Mouse (Mus musculus) hindbrain, postnatal 0 days (tissue): ENCODE measurements around the gene Gdnf. TPM values are rescaled to one million over a fixed set of nuclear protein-coding genes. Genes with fewer than 3 reads are reported as not detected.

Source experiments
- ATAC-seq: fragments of 200-750 bp; cut with Nextera tagmentation; 2 replicates; pipeline ENCODE4 v1.8.0; 2017; ENCODE audit warnings: mild to moderate bottlenecking, moderate TSS enrichment, moderate library complexity
- DNase-seq: peaks from one replicate; pipeline ENCODE4 v3.0.0-alpha.2; 2015; ENCODE audit warnings: low spot score
- H3K27ac ChIP-seq: fragments of 300-500 bp; sonication (generic); 2 replicates; pipeline ENCODE4 v1.5.1; 2014; ENCODE audit warnings: mild to moderate bottlenecking
- H3K27me3 ChIP-seq: fragments of 300-500 bp; sonication (generic); 2 replicates; pipeline ENCODE4 v1.6.1; 2014; ENCODE audit warnings: low read length, mixed read lengths; ENCODE audit not compliant: insufficient read depth
- H3K36me3 ChIP-seq: fragments of 300-500 bp; sonication (generic); 2 replicates; pipeline ENCODE4 v1.6.1; 2014; ENCODE audit warnings: low read length, mixed read lengths; ENCODE audit not compliant: insufficient read depth
- H3K4me1 ChIP-seq: fragments of 300-500 bp; sonication (generic); 2 replicates; pipeline ENCODE4 v1.6.1; 2014; ENCODE audit warnings: antibody characterized with exemption, low read length, mixed read lengths; ENCODE audit not compliant: insufficient read depth
- H3K4me2 ChIP-seq: fragments of 300-500 bp; sonication (generic); 2 replicates; pipeline ENCODE4 v1.6.1; 2014; ENCODE audit warnings: low read depth, mild to moderate bottlenecking, low read length, moderate library complexity, mixed read lengths
- H3K4me3 ChIP-seq: fragments of 300-500 bp; sonication (generic); 2 replicates; pipeline ENCODE4 v1.5.1; 2014; ENCODE audit warnings: low read length
- H3K9ac ChIP-seq: fragments of 300-500 bp; sonication (generic); replicated peaks from 2 replicates; pipeline ENCODE4 v1.6.1; 2014; ENCODE audit warnings: mild to moderate bottlenecking, low read length, moderate library complexity, mixed read lengths
- H3K9me3 ChIP-seq: fragments of 300-500 bp; sonication (generic); 2 replicates; pipeline ENCODE4 v1.6.1; 2016; ENCODE audit warnings: low read length, mixed read lengths
- CTCF ChIP-seq: IDR thresholded peaks from 2 replicates; pipeline ENCODE4 v1.5.1; 2016; ENCODE audit warnings: antibody characterized with exemption, control low read depth, low read depth
- WGBS: fragments of 180-500 bp; shearing (Covaris S2); extraction: QIAGEN DNeasy Blood & Tissue Kit; methylation state at CpG from one replicate; pipeline ENCODE4 v1.1.7; 2014; 5-methylcytosine and 5-hydroxymethylcytosine counted together
- polyA plus RNA-seq: library from polyadenylated mRNA; unstranded; fragments of >200 nt; fragmentation: Nextera tagmentation; extraction: Ambion mirVana; gene quantifications from 2 replicates; pipeline ENCODE4 v1.2.1, GENCODE M21; 2015
- total RNA-seq: library from RNA; depleted of rRNA; stranded (reverse); fragments of >200 nt; gene quantifications from 2 replicates; pipeline ENCODE4 v1.2.3, GENCODE M21; 2014

Gdnf gene
- total and polyA plus RNA-seq, 2 experiments from 2014 or later, result 0.18 to 0.47 TPM

DNA sequence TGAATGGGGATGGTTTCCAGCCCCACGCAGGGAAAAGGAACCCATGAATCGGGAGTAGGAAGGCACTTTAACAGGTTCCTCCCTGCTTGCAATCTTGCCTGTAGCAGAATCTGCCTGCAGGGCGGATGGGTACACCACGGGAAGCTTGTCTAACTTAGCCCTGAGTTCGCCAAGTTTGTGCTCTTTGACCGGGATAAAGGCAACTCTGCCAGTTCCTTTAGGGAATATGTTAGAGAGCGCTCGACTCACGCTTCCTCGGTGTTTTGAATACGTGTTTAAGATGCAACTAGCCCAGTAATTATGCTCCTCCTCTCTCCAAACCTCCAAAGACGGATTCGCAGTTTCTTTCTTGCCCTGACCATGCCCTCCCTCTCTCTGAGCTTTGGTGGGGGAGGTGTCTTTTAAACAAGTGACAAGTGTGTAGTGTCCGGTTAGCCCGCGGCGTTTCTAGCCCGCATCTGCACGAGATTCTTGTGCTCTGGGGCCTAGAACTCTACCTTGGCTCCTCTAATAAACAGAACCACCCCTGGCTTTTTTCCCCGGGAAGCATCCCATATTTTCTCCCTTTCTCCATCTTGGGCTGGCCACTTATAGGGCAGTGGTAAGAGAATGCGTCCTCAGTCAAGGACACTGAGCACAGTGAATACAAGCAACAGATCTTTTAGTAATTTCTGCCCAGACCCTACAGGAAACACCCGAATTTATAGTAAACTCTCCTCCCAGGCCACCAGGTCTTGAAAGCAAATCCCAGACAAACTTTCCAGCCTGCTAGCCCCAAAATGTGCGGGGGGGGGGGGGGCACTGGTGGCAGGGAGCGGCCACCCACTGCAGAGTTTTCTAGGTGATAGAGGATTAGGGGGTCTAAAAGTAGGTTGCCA is 1.4 kb downstream of the Gdnf start:
- DNase-seq, result no peak
- Histone ChIP-seq H3K4me2 (peak overlapping the region; percentile 97), H3K27me3 (peaks cover 66% of the 10 kb centered on the region), H3K4me3 (0 out of 2 replicates have a peak overlapping the region, but pooled peaks have one; percentile 58), H3K9me3 (no peaks in the 10 kb centered on the region), H3K36me3 (no peaks in the 10 kb centered on the region), H3K4me1 (peaks cover 9% of the 10 kb centered on the region; the same call in 1 of the 2 replicates), H3K27ac (no peak overlapping the region), H3K9ac (no peak overlapping the region)
- TF ChIP-seq CTCF, result no peak
- ATAC-seq, result no peak
- 13% methylated on average over 22 of the region's 24 CpGs for WGBS

DNA sequence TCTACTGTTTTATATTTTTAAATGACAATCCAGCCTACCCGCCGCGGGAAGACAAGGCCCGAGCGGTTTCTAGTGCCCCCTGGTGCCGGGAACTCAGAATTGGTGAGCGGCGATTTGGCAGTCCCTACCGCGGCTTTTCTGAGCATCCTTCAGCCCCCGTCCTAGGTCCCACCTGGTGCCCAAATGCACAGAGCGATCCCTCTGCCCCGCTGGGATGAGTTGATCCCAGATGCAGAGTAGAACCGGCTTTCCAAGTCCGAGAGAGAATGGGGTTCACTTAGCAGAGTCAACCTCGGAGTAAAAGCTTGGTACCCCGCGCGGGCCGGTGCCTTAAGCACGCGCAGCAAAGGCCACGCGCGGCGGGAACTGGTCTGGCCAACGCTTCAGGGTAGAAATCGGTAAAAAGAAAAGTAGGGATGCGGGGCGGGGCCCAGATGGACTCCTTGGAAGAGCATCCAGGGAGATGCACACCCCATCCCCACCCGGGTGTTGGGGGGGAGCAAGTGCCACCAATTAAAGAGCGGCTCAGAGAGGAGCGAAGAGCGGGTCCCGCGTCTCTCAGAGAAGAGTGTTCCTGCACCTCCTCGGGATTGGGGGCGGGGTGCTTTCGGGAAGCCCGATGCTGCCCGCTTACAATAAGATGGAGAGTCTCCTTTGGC is 2.4 kb downstream of the Gdnf start:
- under 1% methylated on average over 41 of the region's 41 CpGs for WGBS
- H3K4me1 ChIP-seq, result peaks cover 9% of the 10 kb centered on the region; the same call in 1 of the 2 replicates
- peak overlapping the region; percentile 58 for H3K4me3 ChIP-seq
- H3K27ac ChIP-seq, result no peak overlapping the region
- peak; percentile 75 for ATAC-seq
- H3K9ac ChIP-seq, result peak overlapping the region; percentile 37
- peak; percentile 78 for TF ChIP-seq CTCF
- H3K4me2 ChIP-seq, result peak overlapping the region; percentile 97
- H3K27me3 ChIP-seq, result peaks cover 66% of the 10 kb centered on the region
- peak; percentile 86 for DNase-seq
- H3K36me3 ChIP-seq, result no peaks in the 10 kb centered on the region
- no peaks in the 10 kb centered on the region for H3K9me3 ChIP-seq

DNA sequence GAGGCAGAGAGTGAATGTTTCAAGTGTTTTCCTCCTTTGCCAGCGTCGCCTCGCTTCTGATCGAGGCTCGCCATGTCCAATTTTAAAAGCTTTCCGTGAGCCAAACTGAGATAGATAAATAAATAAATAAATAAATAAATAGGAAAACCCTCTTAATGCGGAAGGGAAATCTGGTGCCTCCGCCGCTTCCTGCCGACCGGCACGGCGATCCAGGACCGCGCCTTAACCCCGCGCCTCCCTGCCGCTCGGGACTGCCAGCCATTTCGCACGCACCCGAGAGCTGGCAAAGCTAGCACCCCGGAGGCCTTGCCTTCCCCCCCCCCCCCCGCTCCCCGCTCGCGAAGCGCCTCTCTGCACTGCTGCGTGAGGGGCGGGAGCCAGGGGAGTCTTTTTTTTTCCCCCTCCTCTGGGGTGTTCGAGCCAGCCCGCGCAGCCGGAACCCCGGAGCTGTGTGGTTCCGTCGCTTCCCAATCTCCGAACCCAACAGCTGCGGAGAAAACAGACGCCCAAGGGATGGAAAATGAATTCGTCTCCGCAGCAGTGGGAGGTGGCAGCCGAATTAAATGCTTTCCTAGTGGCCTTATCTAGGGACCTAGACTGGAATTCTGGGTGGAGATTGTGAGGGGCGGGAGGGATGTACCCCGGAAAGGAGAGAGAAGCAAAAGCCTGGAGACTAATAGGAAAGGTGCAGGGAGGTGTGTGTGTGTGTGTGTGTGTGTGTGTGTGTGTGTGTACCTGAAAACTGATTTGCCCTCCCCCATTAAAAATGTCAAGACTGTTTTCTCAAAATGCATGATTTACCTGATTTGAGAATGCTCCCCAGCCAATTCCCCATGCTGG is 3.1 kb downstream of the Gdnf start:
- H3K4me2 ChIP-seq, result peak overlapping the region; percentile 97
- DNase-seq (no peak), ATAC-seq (0 out of 2 replicates have a peak, but pooled peaks have one; percentile 8)

DNA sequence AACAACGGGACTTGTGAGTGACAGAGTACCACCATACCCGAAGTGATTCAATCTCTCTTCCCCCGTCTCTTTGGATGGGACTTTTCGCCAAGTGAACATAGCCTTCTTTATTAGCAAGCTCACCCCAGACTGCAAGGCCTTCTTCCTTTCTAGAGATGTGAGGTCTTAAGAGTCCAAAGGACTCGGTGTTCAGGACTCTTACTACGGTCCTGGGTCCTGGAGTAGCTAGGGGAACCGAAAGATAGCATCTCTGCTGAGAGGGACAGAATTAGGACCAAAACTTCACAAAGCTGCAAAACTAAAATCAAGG is 3.7 kb downstream of the Gdnf start:
- ATAC-seq (no peak), DNase-seq (no peak)
- Histone ChIP-seq H3K27me3 (peaks cover 64% of the 10 kb centered on the region), H3K36me3 (no peaks in the 10 kb centered on the region), H3K9me3 (no peaks in the 10 kb centered on the region), H3K4me3 (no peak overlapping the region), H3K4me1 (peaks cover 9% of the 10 kb centered on the region; the same call in 1 of the 2 replicates), H3K4me2 (no peak overlapping the region), H3K27ac (no peak overlapping the region), H3K9ac (no peak overlapping the region)
- no peak for TF ChIP-seq CTCF
- WGBS, result 23% methylated on average over 7 of the region's 7 CpGs

More for the DNA sequence above, 3.1 kb downstream of the Gdnf start:
- TF ChIP-seq CTCF, result no peak
- under 1% methylated on average over 42 of the region's 45 CpGs for WGBS
- Histone ChIP-seq H3K36me3 (no peaks in the 10 kb centered on the region), H3K27me3 (peaks cover 68% of the 10 kb centered on the region), H3K9ac (peak overlapping the region; percentile 37), H3K4me1 (peaks cover 9% of the 10 kb centered on the region; the same call in 1 of the 2 replicates), H3K27ac (no peak overlapping the region), H3K9me3 (no peaks in the 10 kb centered on the region), H3K4me3 (peak overlapping the region; percentile 58)

DNA sequence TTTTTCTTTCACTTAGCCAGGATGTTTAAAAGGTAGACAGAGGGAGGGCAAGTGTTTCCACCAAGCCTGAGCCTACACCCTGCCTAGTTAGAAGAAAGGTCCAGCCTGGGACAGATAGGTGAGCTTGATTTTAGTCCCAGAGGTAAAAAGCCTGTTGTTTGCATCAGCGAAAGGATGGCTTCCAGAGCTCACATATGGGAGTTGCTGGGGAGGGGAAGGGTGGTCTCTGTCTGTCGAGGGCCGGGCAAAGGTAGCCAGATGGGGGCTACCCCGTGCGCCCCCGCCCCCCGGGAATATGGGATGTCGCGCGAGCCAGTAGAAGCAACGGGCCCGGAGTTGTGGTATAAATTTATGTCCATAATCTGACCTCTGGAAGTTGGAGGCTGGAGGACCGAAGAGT is 4.3 kb downstream of the Gdnf start:
- Histone ChIP-seq H3K27ac (no peak overlapping the region), H3K27me3 (peaks cover 62% of the 10 kb centered on the region), H3K9ac (no peak overlapping the region), H3K9me3 (no peaks in the 10 kb centered on the region), H3K4me2 (peak overlapping the region; percentile 54), H3K4me1 (peaks cover 9% of the 10 kb centered on the region; the same call in 1 of the 2 replicates), H3K36me3 (no peaks in the 10 kb centered on the region), H3K4me3 (peak overlapping the region; percentile 26)
- DNase-seq (no peak), ATAC-seq (no peak)
- no peak for TF ChIP-seq CTCF
- WGBS, result 2% methylated on average over 13 of the region's 13 CpGs

DNA sequence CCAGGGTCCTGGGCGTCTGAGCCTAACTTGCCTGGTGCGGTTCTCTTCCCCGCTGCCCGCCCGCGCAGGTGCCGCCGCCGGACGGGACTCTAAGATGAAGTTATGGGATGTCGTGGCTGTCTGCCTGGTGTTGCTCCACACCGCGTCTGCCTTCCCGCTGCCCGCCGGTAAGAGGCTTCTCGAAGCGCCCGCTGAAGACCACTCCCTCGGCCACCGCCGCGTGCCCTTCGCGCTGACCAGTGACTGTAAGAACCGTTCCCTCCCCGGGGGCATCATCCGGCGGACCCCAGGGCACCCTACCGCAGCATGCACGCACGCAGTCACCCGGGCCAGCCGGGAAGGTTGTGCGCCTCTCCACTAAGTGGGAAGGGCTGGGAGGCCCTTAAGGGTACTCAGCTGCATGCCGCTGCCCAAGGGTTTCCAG is 4.9 kb downstream of the Gdnf start:
- ATAC-seq (no peak), DNase-seq (no peak)
- H3K9me3 ChIP-seq, result no peaks in the 10 kb centered on the region
- no peak for TF ChIP-seq CTCF
- H3K36me3 ChIP-seq, result no peaks in the 10 kb centered on the region
- peaks cover 9% of the 10 kb centered on the region; the same call in 1 of the 2 replicates for H3K4me1 ChIP-seq
- H3K9ac ChIP-seq, result no peak overlapping the region
- peak overlapping the region; percentile 26 for H3K4me3 ChIP-seq
- H3K27ac ChIP-seq, result no peak overlapping the region
- H3K4me2 ChIP-seq, result peak overlapping the region; percentile 54
- H3K27me3 ChIP-seq, result peaks cover 56% of the 10 kb centered on the region
- under 1% methylated on average over 36 of the region's 36 CpGs for WGBS
